Mouse (Mus musculus): ENCODE measurements at regions not wholly inside any gene's neighbourhood (a gene's known extent, or its start where the extent isn't known, plus 50 kb on each side); places are given as distances from the start of the nearest gene placed in this dataset.

DNA sequence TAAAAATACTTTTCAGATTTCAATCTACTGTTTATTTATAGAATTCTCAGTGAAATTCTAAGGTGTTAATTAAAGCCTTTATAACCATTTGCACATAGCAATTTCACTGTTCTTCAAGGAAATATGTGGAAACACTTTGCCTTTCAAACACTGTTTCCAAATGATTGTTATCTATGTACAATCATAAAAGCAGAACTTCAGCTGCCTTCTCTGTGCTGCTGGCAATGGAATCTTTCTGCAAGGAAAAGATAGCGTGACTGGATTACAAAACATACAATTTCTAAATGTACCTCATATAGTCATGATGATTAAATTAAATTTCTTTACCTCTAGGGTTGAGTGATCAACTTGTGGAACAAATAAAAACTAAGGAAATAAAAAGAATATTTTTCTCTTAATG lies 326.2 kb downstream of the Kctd12 start:
- Histone ChIP-seq H3K4me1 (replicated peaks; ENCODE audit: control insufficient read depth, insufficient read depth, low read length) (no peaks in the 10 kb centered on the region), H3K36me3 (ENCODE audit: control insufficient read depth, insufficient read depth, low read length) (no peaks in the 10 kb centered on the region), H3K4me3 (ENCODE audit: control insufficient read depth, insufficient read depth, low read length) (no peak overlapping the region), H3K27ac (ENCODE audit: control insufficient read depth, insufficient read depth, low read length) (no peak overlapping the region), H3K27me3 (ENCODE audit: control insufficient read depth, insufficient read depth, low read length) (no peaks in the 10 kb centered on the region)
- DNase-seq, result no peak
- TF ChIP-seq CTCF (IDR thresholded peaks at IDR 0.05; ENCODE audit: borderline replicate concordance, control insufficient read depth, extremely low read depth, insufficient read depth, low read length, poor library complexity) (no peak), POLR2A (IDR thresholded peaks at IDR 0.05; ENCODE audit: control insufficient read depth, extremely low read depth, insufficient read depth, low read length, poor library complexity) (no peak)
- WGBS, result 86% methylated on average over 1 of the region's 1 CpGs

DNA sequence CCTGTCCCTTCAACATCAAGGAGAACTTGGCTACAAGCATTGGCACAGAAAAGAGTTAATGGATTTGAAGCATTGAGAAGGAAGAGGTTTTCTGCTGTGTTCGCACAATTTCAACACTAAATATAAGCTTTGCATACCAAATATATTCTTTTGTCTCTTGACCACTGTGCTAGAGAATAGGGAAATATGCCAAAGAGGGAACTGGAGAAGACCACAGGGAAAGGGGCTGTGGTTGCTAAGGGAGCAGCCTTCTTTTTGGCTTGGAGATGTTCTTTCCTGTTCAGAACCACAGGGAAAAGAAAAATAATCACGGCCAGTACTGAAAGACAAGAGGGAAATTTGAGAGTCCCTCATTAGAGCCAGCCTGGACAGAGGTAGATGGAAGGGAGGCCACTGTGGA lies 352.8 kb downstream of the Kctd12 start:
- 64% methylated on average over 2 of the region's 2 CpGs for WGBS
- TF ChIP-seq POLR2A (IDR thresholded peaks at IDR 0.05; ENCODE audit: control insufficient read depth, extremely low read depth, insufficient read depth, low read length, poor library complexity), result no peak
- no peak for TF ChIP-seq CTCF (IDR thresholded peaks at IDR 0.05; ENCODE audit: borderline replicate concordance, control insufficient read depth, extremely low read depth, insufficient read depth, low read length, poor library complexity)

DNA sequence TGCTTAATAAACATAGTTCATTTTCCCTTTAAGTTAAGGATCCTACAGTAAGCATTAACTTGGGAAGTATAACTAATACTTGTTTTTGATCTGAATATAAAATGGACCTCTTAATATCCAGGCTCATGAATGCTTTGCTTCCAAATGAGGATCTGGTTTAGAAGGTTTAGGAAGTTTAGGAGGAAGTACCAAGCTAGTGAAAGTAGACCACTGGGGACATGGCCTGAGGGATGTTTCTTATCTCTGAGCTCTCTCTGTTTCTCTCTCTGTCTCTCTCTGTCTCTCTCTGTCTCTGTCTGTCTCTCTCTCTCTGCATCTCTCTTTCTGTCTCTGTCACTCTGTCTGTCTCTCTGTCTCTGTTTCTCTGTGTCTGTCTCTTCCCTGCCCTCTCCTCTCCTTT lies 360.9 kb downstream of the Kctd12 start:
- Histone ChIP-seq H3K27ac (ENCODE audit: control insufficient read depth, insufficient read depth, low read length) (no peak overlapping the region), H3K4me3 (ENCODE audit: control insufficient read depth, insufficient read depth, low read length) (no peak overlapping the region), H3K4me1 (replicated peaks; ENCODE audit: control insufficient read depth, insufficient read depth, low read length) (no peaks in the 10 kb centered on the region), H3K27me3 (ENCODE audit: control insufficient read depth, insufficient read depth, low read length) (no peaks in the 10 kb centered on the region), H3K36me3 (ENCODE audit: control insufficient read depth, insufficient read depth, low read length) (no peaks in the 10 kb centered on the region)
- no peak for DNase-seq
- TF ChIP-seq POLR2A (IDR thresholded peaks at IDR 0.05; ENCODE audit: control insufficient read depth, extremely low read depth, insufficient read depth, low read length, poor library complexity), result no peak
- TF ChIP-seq CTCF (IDR thresholded peaks at IDR 0.05; ENCODE audit: borderline replicate concordance, control insufficient read depth, extremely low read depth, insufficient read depth, low read length, poor library complexity), result no peak

More for the DNA sequence above, 352.8 kb downstream of the Kctd12 start:
- H3K27me3 ChIP-seq (ENCODE audit: control insufficient read depth, insufficient read depth, low read length), result no peaks in the 10 kb centered on the region
- DNase-seq, result no peak
- no peaks in the 10 kb centered on the region for H3K36me3 ChIP-seq (ENCODE audit: control insufficient read depth, insufficient read depth, low read length)
- H3K4me3 ChIP-seq (ENCODE audit: control insufficient read depth, insufficient read depth, low read length), result no peak overlapping the region
- H3K27ac ChIP-seq (ENCODE audit: control insufficient read depth, insufficient read depth, low read length), result no peak overlapping the region
- no peaks in the 10 kb centered on the region for H3K4me1 ChIP-seq (replicated peaks; ENCODE audit: control insufficient read depth, insufficient read depth, low read length)

- Histone ChIP-seq H3K4me3 (ENCODE audit: control insufficient read depth, insufficient read depth, low read length) (no peak overlapping the region), H3K27ac (ENCODE audit: control insufficient read depth, insufficient read depth, low read length) (no peak overlapping the region), H3K36me3 (ENCODE audit: control insufficient read depth, insufficient read depth, low read length) (no peaks in the 10 kb centered on the region), H3K27me3 (ENCODE audit: control insufficient read depth, insufficient read depth, low read length) (no peaks in the 10 kb centered on the region), H3K4me1 (replicated peaks; ENCODE audit: control insufficient read depth, insufficient read depth, low read length) (no peaks in the 10 kb centered on the region)
- WGBS, result 89% methylated on average over 4 of the region's 4 CpGs
- TF ChIP-seq CTCF (IDR thresholded peaks at IDR 0.05; ENCODE audit: borderline replicate concordance, control insufficient read depth, extremely low read depth, insufficient read depth, low read length, poor library complexity) (no peak), POLR2A (IDR thresholded peaks at IDR 0.05; ENCODE audit: control insufficient read depth, extremely low read depth, insufficient read depth, low read length, poor library complexity) (no peak)
- no peak for DNase-seq
Observed at GRCm38 (mm10) chr14:102619056-102619455, 363.4 kb downstream of the Kctd12 start.

- 79% methylated on average over 7 of the region's 7 CpGs for WGBS
- no peak for DNase-seq
- no peak overlapping the region for H3K27ac ChIP-seq (ENCODE audit: control insufficient read depth, insufficient read depth, low read length)
- no peaks in the 10 kb centered on the region for H3K27me3 ChIP-seq (ENCODE audit: control insufficient read depth, insufficient read depth, low read length)
- H3K36me3 ChIP-seq (ENCODE audit: control insufficient read depth, insufficient read depth, low read length), result no peaks in the 10 kb centered on the region
- no peak overlapping the region for H3K4me3 ChIP-seq (ENCODE audit: control insufficient read depth, insufficient read depth, low read length)
- no peaks in the 10 kb centered on the region for H3K4me1 ChIP-seq (replicated peaks; ENCODE audit: control insufficient read depth, insufficient read depth, low read length)
- TF ChIP-seq CTCF (IDR thresholded peaks at IDR 0.05; ENCODE audit: borderline replicate concordance, control insufficient read depth, extremely low read depth, insufficient read depth, low read length, poor library complexity) (no peak), POLR2A (IDR thresholded peaks at IDR 0.05; ENCODE audit: control insufficient read depth, extremely low read depth, insufficient read depth, low read length, poor library complexity) (no peak)
Observed at GRCm38 (mm10) chr14:102615588-102616309, 366.7 kb downstream of the Kctd12 start.

- WGBS, result 87% methylated on average over 5 of the region's 5 CpGs
- Histone ChIP-seq H3K27ac (ENCODE audit: control insufficient read depth, insufficient read depth, low read length) (no peak overlapping the region), H3K4me3 (ENCODE audit: control insufficient read depth, insufficient read depth, low read length) (no peak overlapping the region), H3K36me3 (ENCODE audit: control insufficient read depth, insufficient read depth, low read length) (no peaks in the 10 kb centered on the region), H3K4me1 (replicated peaks; ENCODE audit: control insufficient read depth, insufficient read depth, low read length) (no peaks in the 10 kb centered on the region), H3K27me3 (ENCODE audit: control insufficient read depth, insufficient read depth, low read length) (no peaks in the 10 kb centered on the region)
- DNase-seq, result no peak
- TF ChIP-seq CTCF (IDR thresholded peaks at IDR 0.05; ENCODE audit: borderline replicate concordance, control insufficient read depth, extremely low read depth, insufficient read depth, low read length, poor library complexity) (no peak), POLR2A (IDR thresholded peaks at IDR 0.05; ENCODE audit: control insufficient read depth, extremely low read depth, insufficient read depth, low read length, poor library complexity) (no peak)
Observed at GRCm38 (mm10) chr14:102606055-102606454, 376.4 kb downstream of the Kctd12 start.

DNA sequence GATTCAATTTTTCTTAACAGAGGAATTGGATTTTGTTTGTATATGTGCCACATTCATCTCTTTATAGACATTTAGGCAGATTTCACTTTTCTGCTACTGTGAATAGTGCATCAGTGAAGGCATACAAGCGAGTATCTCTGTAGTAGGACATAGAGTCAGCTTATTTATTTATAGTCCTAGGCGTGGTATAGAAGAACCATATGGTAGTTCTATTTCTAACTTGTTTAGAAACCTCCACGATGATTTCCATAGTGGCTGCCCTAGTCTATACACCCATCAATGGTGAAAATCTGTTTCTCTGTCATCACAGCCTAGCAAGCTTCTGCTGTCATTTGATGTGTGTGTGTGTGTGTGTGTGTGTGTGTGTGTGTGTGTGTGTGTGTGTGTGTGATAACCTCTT lies 387.6 kb downstream of the Kctd12 start:
- Histone ChIP-seq H3K4me3 (ENCODE audit: control insufficient read depth, insufficient read depth, low read length) (no peak overlapping the region), H3K27ac (ENCODE audit: control insufficient read depth, insufficient read depth, low read length) (no peak overlapping the region), H3K36me3 (ENCODE audit: control insufficient read depth, insufficient read depth, low read length) (no peaks in the 10 kb centered on the region), H3K4me1 (replicated peaks; ENCODE audit: control insufficient read depth, insufficient read depth, low read length) (no peaks in the 10 kb centered on the region), H3K27me3 (ENCODE audit: control insufficient read depth, insufficient read depth, low read length) (no peaks in the 10 kb centered on the region)
- 87% methylated on average over 3 of the region's 3 CpGs for WGBS
- no peak for DNase-seq
- TF ChIP-seq POLR2A (IDR thresholded peaks at IDR 0.05; ENCODE audit: control insufficient read depth, extremely low read depth, insufficient read depth, low read length, poor library complexity) (no peak), CTCF (IDR thresholded peaks at IDR 0.05; ENCODE audit: borderline replicate concordance, control insufficient read depth, extremely low read depth, insufficient read depth, low read length, poor library complexity) (no peak)

Data from thymus, adult 2 months (tissue).